Mouse (Mus musculus) neutrophil, adult 83 days (primary cell): ENCODE data around the gene Taldo1. TPM values are rescaled to one million over a fixed set of nuclear protein-coding genes. Genes with fewer than 3 reads are reported as not detected.

Experiments
- total RNA-seq, 2 experiments: library from RNA; stranded (reverse); gene quantifications; one replicate each; pipeline ENCODE4 v1.2.4; 2023

Taldo1 gene
- 100 to 1,000 TPM; 644 to 676 TPM for total RNA-seq

GRCm38 (mm10) chr7:141391625-141392551, at the start of gene Taldo1:
Gene Taldo1 (plus strand): TSS chr7:141392199.

GRCm38 (mm10) chr7:141413809-141414584, 22.0 kb downstream of the Taldo1 start, which contains the start of gene Gatd1:
Gene Gatd1 (minus strand): TSS chr7:141414136.

GRCm38 (mm10) chr7:141429310-141429709, 37.3 kb downstream of the Taldo1 start, which contains the start of gene Cend1:
Gene Cend1 (minus strand): TSS chr7:141429491.

GRCm38 (mm10) chr7:141437178-141438120, 45.5 kb downstream of the Taldo1 start, which contains the start of gene Slc25a22:
Gene Slc25a22 (minus strand): TSS chr7:141437892.

GRCm38 (mm10) chr7:141443828-141444237, 51.8 kb downstream of the Taldo1 start, which contains the start of gene Pidd1:
Gene Pidd1 (minus strand): TSS chr7:141444025.

GRCm38 (mm10) chr7:141447110-141447991, 55.4 kb downstream of the Taldo1 start, which contains the start of gene Rplp2:
Gene Rplp2 (plus strand): TSS chr7:141447370.

Other genes with a start within 250 kb of the Taldo1 start
- 10 to 100 TPM; 83.3 to 88.8 TPM for gene Rnh1, start 219.3 kb upstream of the Taldo1 start, total RNA-seq
- gene Hras, start 198.2 kb upstream of the Taldo1 start, total RNA-seq: 10 to 100 TPM; 25.7 to 32.3 TPM
- 1 to 10 TPM; 3.9 to 6.0 TPM for gene Lrrc56, start 198.0 kb upstream of the Taldo1 start, total RNA-seq
- gene Lmntd2, start 178.1 kb upstream of the Taldo1 start, total RNA-seq: not detected
- 1 to 10 TPM; 4.7 to 7.6 TPM for gene Rassf7, start 176.3 kb upstream of the Taldo1 start, total RNA-seq
- 10 to 100 TPM; 70.9 to 73.3 TPM for gene Phrf1, start 163.4 kb upstream of the Taldo1 start, total RNA-seq
- gene Irf7, start 125.7 kb upstream of the Taldo1 start, total RNA-seq: 10 to 100 TPM; 36.2 to 42.0 TPM
- not detected for gene Cdhr5, start 115.4 kb upstream of the Taldo1 start, total RNA-seq
- not detected for gene Sct, start 113.1 kb upstream of the Taldo1 start, total RNA-seq
- gene Drd4, start 100.2 kb upstream of the Taldo1 start, total RNA-seq: not detected
- 10 to 100 TPM; 24.3 to 35.7 TPM for gene Deaf1, start 64.5 kb upstream of the Taldo1 start, total RNA-seq
- 10 to 100 TPM in 1 of 2 experiments, 1 to 10 TPM in 1; 8.5 to 11.1 TPM for gene Tmem80, start 64.5 kb upstream of the Taldo1 start, total RNA-seq
- under 1 TPM; 0.26 to 0.60 TPM for gene Eps8l2, start 53.3 kb upstream of the Taldo1 start, total RNA-seq
- gene Gatd1, start 21.9 kb downstream of the Taldo1 start, total RNA-seq: 10 to 100 TPM; 20.7 to 21.1 TPM
- not detected for gene Cend1, start 37.3 kb downstream of the Taldo1 start, total RNA-seq
- 10 to 100 TPM; 13.1 to 17.9 TPM for gene Slc25a22, start 45.7 kb downstream of the Taldo1 start, total RNA-seq
- gene Pidd1, start 51.8 kb downstream of the Taldo1 start, total RNA-seq: 10 to 100 TPM; 14.4 to 16.1 TPM
- gene Rplp2, start 55.2 kb downstream of the Taldo1 start, total RNA-seq: 100 to 1,000 TPM; 767 to 918 TPM
- 10 to 100 TPM; 73.0 to 87.7 TPM for gene Pnpla2, start 63.0 kb downstream of the Taldo1 start, total RNA-seq
- 1 to 10 TPM; 3.7 to 8.1 TPM for gene Cracr2b, start 68.9 kb downstream of the Taldo1 start, total RNA-seq
- 10 to 100 TPM; 11.9 to 15.1 TPM for gene Cd151, start 75.2 kb downstream of the Taldo1 start, total RNA-seq
- gene Polr2l, start 82.9 kb downstream of the Taldo1 start, total RNA-seq: 10 to 100 TPM; 12.5 to 14.0 TPM
- 1 to 10 TPM; 3.2 TPM for gene Tspan4, start 83.0 kb downstream of the Taldo1 start, total RNA-seq
- gene Chid1, start 147.7 kb downstream of the Taldo1 start, total RNA-seq: 10 to 100 TPM; 20.7 to 21.3 TPM
- gene Ap2a2, start 170.0 kb downstream of the Taldo1 start, total RNA-seq: 10 to 100 TPM; 95.5 to 97.7 TPM